Mouse (Mus musculus): Measurements from ENCODE around the gene Dgkd.

- no peak for TF ChIP-seq CTCF (IDR thresholded peaks at IDR 0.05)
- no peak for TF ChIP-seq POLR2A (IDR thresholded peaks at IDR 0.05; ENCODE audit: insufficient read depth, low read depth, low read length)
- TF ChIP-seq EP300 (IDR thresholded peaks at IDR 0.05; ENCODE audit: insufficient read depth, low read depth, low read length): no peak
These were observed 1.3 kb downstream of the Dgkd start for GRCm38 (mm10) chr1:87854411-87854810.
